9 mouse cellular contexts compared by ENCODE assay signal in genomic region chr4:138493161-138494001, GRCm38 (mm10). TPM values are rescaled to one million over a fixed set of nuclear protein-coding genes. Genes with fewer than 3 reads are reported as not detected.
A peak's percentile ranks its signal among the peaks of the same experiment; 100 is the strongest.
DNase-seq lines count a peak whose midpoint lies in the region; ATAC-seq and TF ChIP-seq lines count a peak whose summit lies in the region.
"Had no signal": no experiment of that assay in that cellular context is flagged by ENCODE, and none has a peak within 500 bp of the region (broad histone marks: within the 10 kb centered on the region; RNA-seq: fewer than 3 reads in every experiment).

No protein-coding gene starts in this region.

- peak overlapping the region; percentile 2; the same call in 1 of the 2 replicates for H3K27ac ChIP-seq in forebrain, embryonic 13.5 days
- H3K27ac ChIP-seq in forebrain, postnatal 0 days (ENCODE audit: low read depth, low read length), result no peak overlapping the region
- no peak overlapping the region for H3K27ac ChIP-seq in embryonic facial prominence, embryonic 15.5 days (replicated peaks)
- H3K27ac ChIP-seq in hindbrain, embryonic 12.5 days, result peak overlapping the region; percentile 40
- H3K27ac ChIP-seq: neural tube, embryonic 12.5 days had no signal

- no peaks in the 10 kb centered on the region for H3K79me2 ChIP-seq in C2C12 (ENCODE audit: control insufficient read depth, insufficient read depth)

- no peaks in the 10 kb centered on the region for H3K79me3 ChIP-seq in C2C12 (ENCODE audit: low read depth)

- 0 out of 2 replicates have a peak, but pooled peaks cover 3% of the 10 kb centered on the region for H3K27me3 ChIP-seq in forebrain, embryonic 13.5 days
- H3K27me3 ChIP-seq in forebrain, postnatal 0 days (ENCODE audit: insufficient read depth, low read length), result no peaks in the 10 kb centered on the region
- peaks cover 5% of the 10 kb centered on the region for H3K27me3 ChIP-seq in C2C12 (ENCODE audit: control insufficient read depth, insufficient read depth, insufficient read length)
- no peaks in the 10 kb centered on the region for H3K27me3 ChIP-seq in embryonic facial prominence, embryonic 15.5 days
- peaks cover 4% of the 10 kb centered on the region; the same call in 1 of the 2 replicates for H3K27me3 ChIP-seq in hindbrain, embryonic 12.5 days
- H3K27me3 ChIP-seq: neural tube, embryonic 12.5 days had no signal

- H3K4me2 ChIP-seq in forebrain, embryonic 13.5 days, result no peak overlapping the region
- no peak overlapping the region for H3K4me2 ChIP-seq in forebrain, postnatal 0 days (ENCODE audit: low read depth)
- no peak overlapping the region for H3K4me2 ChIP-seq in embryonic facial prominence, embryonic 15.5 days (replicated peaks)
- H3K4me2 ChIP-seq in hindbrain, embryonic 12.5 days (replicated peaks), result no peak overlapping the region
- H3K4me2 ChIP-seq: neural tube, embryonic 12.5 days had no signal

- 52% methylated on average over 5 of the region's 5 CpGs for WGBS in forebrain, embryonic 13.5 days
- 50% methylated on average over 5 of the region's 5 CpGs for WGBS in forebrain, postnatal 0 days
- 40% methylated on average over 5 of the region's 5 CpGs for WGBS in embryonic facial prominence, embryonic 15.5 days
- 56% methylated on average over 5 of the region's 5 CpGs for WGBS in hindbrain, embryonic 12.5 days

- H3K9ac ChIP-seq in forebrain, embryonic 13.5 days, result no peak overlapping the region
- no peak overlapping the region for H3K9ac ChIP-seq in forebrain, postnatal 0 days
- no peak overlapping the region for H3K9ac ChIP-seq in embryonic facial prominence, embryonic 15.5 days
- 0 out of 2 replicates have a peak overlapping the region, but pooled peaks have one; percentile 2 for H3K9ac ChIP-seq in hindbrain, embryonic 12.5 days
- H3K9ac ChIP-seq: neural tube, embryonic 12.5 days had no signal

- 0 out of 2 replicates have a peak, but pooled peaks have one; percentile 5 for ATAC-seq in forebrain, embryonic 13.5 days
- ATAC-seq in forebrain, postnatal 0 days, result no peak
- ATAC-seq in embryonic facial prominence, embryonic 15.5 days (ENCODE audit: insufficient number of reproducible peaks, low FRiP score, low TSS enrichment, low read depth), result peak; percentile 66
- ATAC-seq in hindbrain, embryonic 12.5 days (ENCODE audit: low FRiP score), result no peak

- H3K4me3 ChIP-seq in forebrain, embryonic 13.5 days, result no peak overlapping the region
- H3K4me3 ChIP-seq in forebrain, postnatal 0 days (ENCODE audit: low read depth, low read length), result no peak overlapping the region
- H3K4me3 ChIP-seq in C2C12 (ENCODE audit: insufficient read depth, poor library complexity, severe bottlenecking), result no peak overlapping the region
- no peak overlapping the region for H3K4me3 ChIP-seq in embryonic facial prominence, embryonic 15.5 days (replicated peaks)
- no peak overlapping the region for H3K4me3 ChIP-seq in hindbrain, embryonic 12.5 days
- H3K4me3 ChIP-seq: neural tube, embryonic 12.5 days had no signal

- H3K9me3 ChIP-seq in forebrain, embryonic 13.5 days (replicated peaks), result no peaks in the 10 kb centered on the region
- no peaks in the 10 kb centered on the region for H3K9me3 ChIP-seq in forebrain, postnatal 0 days (ENCODE audit: low read length)
- H3K9me3 ChIP-seq in embryonic facial prominence, embryonic 15.5 days (replicated peaks), result no peaks in the 10 kb centered on the region
- no peaks in the 10 kb centered on the region for H3K9me3 ChIP-seq in hindbrain, embryonic 12.5 days (replicated peaks)
- H3K9me3 ChIP-seq: neural tube, embryonic 12.5 days had no signal

- no peaks in the 10 kb centered on the region for H3K36me3 ChIP-seq in forebrain, embryonic 13.5 days (ENCODE audit: poor library complexity, severe bottlenecking)
- H3K36me3 ChIP-seq in forebrain, postnatal 0 days (ENCODE audit: insufficient read depth), result no peaks in the 10 kb centered on the region
- no peaks in the 10 kb centered on the region for H3K36me3 ChIP-seq in C2C12 (ENCODE audit: control insufficient read depth, insufficient read depth)
- H3K36me3 ChIP-seq in embryonic facial prominence, embryonic 15.5 days, result no peaks in the 10 kb centered on the region
- H3K36me3 ChIP-seq in hindbrain, embryonic 12.5 days, result no peaks in the 10 kb centered on the region
- H3K36me3 ChIP-seq: neural tube, embryonic 12.5 days had no signal

- H3ac ChIP-seq in C2C12 (ENCODE audit: control insufficient read depth, insufficient read length, low read depth), result no peak overlapping the region

- no peak for DNase-seq in forebrain, postnatal 0 days
- DNase-seq in lung, postnatal 14 days, result peak; percentile 64
- no peak for DNase-seq in natural killer cell, adult 2 months (ENCODE audit: low spot score in 2 of 2)
- DNase-seq in thymus, postnatal 14 days, result no peak

- TF ChIP-seq CTCF in forebrain, postnatal 0 days (IDR thresholded peaks at IDR 0.05; ENCODE audit: low read depth), result no peak
- TF ChIP-seq CTCF in C2C12 (IDR thresholded peaks at IDR 0.05; ENCODE audit: control insufficient read depth, insufficient read depth, insufficient read length), result no peak

- peaks cover 45% of the 10 kb centered on the region for H3K4me1 ChIP-seq in forebrain, embryonic 13.5 days
- H3K4me1 ChIP-seq in forebrain, postnatal 0 days (ENCODE audit: insufficient read depth), result peaks cover 24% of the 10 kb centered on the region
- H3K4me1 ChIP-seq in embryonic facial prominence, embryonic 15.5 days, result peaks cover 32% of the 10 kb centered on the region
- H3K4me1 ChIP-seq in hindbrain, embryonic 12.5 days, result peaks cover 56% of the 10 kb centered on the region

TF ChIP-seq in C2C12, 6 proteins besides CTCF, POLR2A, EP300 and RAD21:
- TF ChIP-seq CEBPB (IDR thresholded peaks at IDR 0.05; ENCODE audit: low read depth) (no peak), USF1 (IDR thresholded peaks at IDR 0.05; ENCODE audit: low read depth) (no peak), MYOD1 (IDR thresholded peaks at IDR 0.05; ENCODE audit: control insufficient read depth, insufficient read length, low read depth) (peak; percentile 12), MYOG (IDR thresholded peaks at IDR 0.05; ENCODE audit: control insufficient read depth, extremely low read depth, insufficient read length) (no peak), MAX (IDR thresholded peaks at IDR 0.05) (no peak), FOSL1 (IDR thresholded peaks at IDR 0.05; ENCODE audit: insufficient read depth, low read length, poor library complexity, severe bottlenecking) (no peak)

RNA-seq across cellular contexts. Expression of gene Camk2n1, which starts 39.3 kb away (rescaled TPM):
- 6.6 and 6.9 TPM in 2 replicates for polyA plus RNA-seq in forebrain, embryonic 13.5 days (2015; fragmentation: Nextera tagmentation; extraction: Ambion mirVana)
- total RNA-seq in forebrain, postnatal 0 days (2014; rRNA removed), result 45.9 and 48.3 TPM in 2 replicates
- polyA plus RNA-seq in forebrain, postnatal 0 days (2015; fragmentation: Nextera tagmentation; extraction: Ambion mirVana), result 17.1 and 21.4 TPM in 2 replicates
- 0.48 TPM for polyA plus RNA-seq in C2C12 (2012; fragmentation: generic; extraction: Trizol)
- 3.1 and 3.4 TPM in 2 replicates for polyA plus RNA-seq in embryonic facial prominence, embryonic 15.5 days (2015; fragmentation: Nextera tagmentation; extraction: Ambion mirVana)
- 7.9 TPM in 2 replicates for polyA plus RNA-seq in hindbrain, embryonic 12.5 days (2016; fragmentation: Nextera tagmentation; extraction: Ambion mirVana)

RNA-seq across cellular contexts. Expression of gene Mul1, which starts 58.9 kb away (rescaled TPM):
- polyA plus RNA-seq in forebrain, embryonic 13.5 days (2015; fragmentation: Nextera tagmentation; extraction: Ambion mirVana), result 18.6 and 19.2 TPM in 2 replicates
- total RNA-seq in forebrain, postnatal 0 days (2014; rRNA removed), result 30.1 and 32.4 TPM in 2 replicates
- 13.5 and 19.4 TPM in 2 replicates for polyA plus RNA-seq in forebrain, postnatal 0 days (2015; fragmentation: Nextera tagmentation; extraction: Ambion mirVana)
- polyA plus RNA-seq in C2C12 (2012; fragmentation: generic; extraction: Trizol), result 26.5 TPM
- polyA plus RNA-seq in embryonic facial prominence, embryonic 15.5 days (2015; fragmentation: Nextera tagmentation; extraction: Ambion mirVana), result 17.7 and 18.0 TPM in 2 replicates
- 16.1 and 22.3 TPM in 2 replicates for polyA plus RNA-seq in hindbrain, embryonic 12.5 days (2016; fragmentation: Nextera tagmentation; extraction: Ambion mirVana)

Comparison
In these comparisons a context has a peak if more than half of its experiments do, and no peak if none do; other contexts are left out.
1. ATAC-seq: peak in forebrain, embryonic 13.5 days (single experiment) and embryonic facial prominence, embryonic 15.5 days (single experiment); none in forebrain, postnatal 0 days (single experiment) and hindbrain, embryonic 12.5 days (single experiment).
2. H3K27ac ChIP-seq: peak in forebrain, embryonic 13.5 days (single experiment) and hindbrain, embryonic 12.5 days (single experiment); none in forebrain, postnatal 0 days (single experiment) and embryonic facial prominence, embryonic 15.5 days (single experiment).